Mouse (Mus musculus) lung, postnatal 0 days (tissue): Measurements from ENCODE around the gene Fsd2. TPM values are rescaled to one million over a fixed set of nuclear protein-coding genes. Genes with fewer than 3 reads are reported as not detected.
A peak's percentile ranks its signal among the peaks of the same experiment; 100 is the strongest.

Source experiments
- ATAC-seq: fragments of 200-750 bp; cut with Nextera tagmentation; 2 replicates; pipeline ENCODE4 v1.8.0; 2017; ENCODE audit warnings: moderate library complexity
- DNase-seq: peaks from one replicate; pipeline ENCODE4 v3.0.0-alpha.2; 2016; ENCODE audit warnings: low spot score
- H3K27ac ChIP-seq: fragments of 300-500 bp; sonication (generic); 2 replicates; pipeline ENCODE4 v1.5.1; 2014; ENCODE audit warnings: antibody characterized with exemption, mild to moderate bottlenecking, low read length, mixed read lengths
- H3K27me3 ChIP-seq: fragments of 300-500 bp; sonication (generic); replicated peaks from 2 replicates; pipeline ENCODE4 v1.6.1; 2014; ENCODE audit warnings: low read length, mixed read lengths; ENCODE audit not compliant: insufficient read depth
- H3K36me3 ChIP-seq: fragments of 300-500 bp; sonication (generic); 2 replicates; pipeline ENCODE4 v1.6.1; 2014; ENCODE audit warnings: low read length, mixed read lengths; ENCODE audit not compliant: insufficient read depth
- H3K4me1 ChIP-seq: fragments of 300-500 bp; sonication (generic); 2 replicates; pipeline ENCODE4 v1.6.1; 2014; ENCODE audit warnings: antibody characterized with exemption, low read depth, low read length, mixed read lengths; ENCODE audit not compliant: insufficient read depth
- H3K4me2 ChIP-seq: fragments of 300-500 bp; sonication (generic); replicated peaks from 2 replicates; pipeline ENCODE4 v1.6.1; 2014; ENCODE audit warnings: low read depth, mild to moderate bottlenecking, low read length, moderate library complexity, mixed read lengths
- H3K4me3 ChIP-seq: fragments of 300-500 bp; sonication (generic); 2 replicates; pipeline ENCODE4 v1.5.1; 2014; ENCODE audit warnings: low read depth, low read length
- H3K9ac ChIP-seq: fragments of 300-500 bp; sonication (generic); replicated peaks from 2 replicates; pipeline ENCODE4 v1.6.1; 2014; ENCODE audit warnings: low read depth, mild to moderate bottlenecking
- H3K9me3 ChIP-seq: fragments of 300-500 bp; sonication (generic); 2 replicates; pipeline ENCODE4 v1.6.1; 2016; ENCODE audit warnings: low read length, mixed read lengths
- CTCF ChIP-seq: IDR thresholded peaks from 2 replicates; pipeline ENCODE4 v1.5.1; 2016; ENCODE audit warnings: antibody characterized with exemption, mild to moderate bottlenecking
- EP300 ChIP-seq: IDR thresholded peaks from 2 replicates; pipeline ENCODE4 v1.6.1; 2016; ENCODE audit warnings: antibody characterized with exemption, mild to moderate bottlenecking, control low read depth
- WGBS: fragments of 180-500 bp; shearing (Covaris S2); extraction: QIAGEN DNeasy Blood & Tissue Kit; methylation state at CpG from one replicate; pipeline ENCODE4 v1.1.7; 2014; 5-methylcytosine and 5-hydroxymethylcytosine counted together
- polyA plus RNA-seq: library from polyadenylated mRNA; unstranded; fragments of >200 nt; fragmentation: Nextera tagmentation; extraction: Ambion mirVana; gene quantifications from 2 replicates; pipeline ENCODE4 v1.2.1, GENCODE M21; 2015

The Fsd2 gene
- polyA plus RNA-seq, 1 experiment from 2014 or later, result 1.0 TPM

DNA sequence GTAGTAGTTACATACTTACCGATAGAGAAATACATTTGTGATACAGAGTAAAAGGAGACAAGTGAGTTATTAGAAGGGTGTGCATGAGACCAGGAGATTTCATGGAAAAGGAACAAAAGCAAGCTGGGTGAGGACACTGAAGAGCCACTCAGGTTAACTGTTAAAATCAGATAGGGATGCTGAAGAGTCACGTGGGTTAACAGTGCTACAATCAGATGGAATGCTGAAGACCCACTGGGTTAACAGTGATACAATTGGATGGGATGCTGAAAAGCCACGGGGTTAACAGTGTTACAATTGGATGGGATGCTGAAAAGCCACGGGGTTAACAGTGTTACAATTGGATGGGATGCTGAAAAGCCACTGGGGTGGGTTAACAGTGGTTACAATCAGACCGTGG, 38.2 kb upstream of the Fsd2 start:
- no peak overlapping the region for H3K4me3 ChIP-seq
- no peak for ATAC-seq
- TF ChIP-seq EP300 (no peak), CTCF (no peak)
- no peak overlapping the region for H3K9ac ChIP-seq
- no peaks in the 10 kb centered on the region for H3K9me3 ChIP-seq
- no peaks in the 10 kb centered on the region; the same call in 1 of the 2 replicates for H3K4me1 ChIP-seq
- no peaks in the 10 kb centered on the region for H3K36me3 ChIP-seq
- WGBS, result 68% methylated on average over 5 of the region's 5 CpGs
- H3K27ac ChIP-seq, result no peak overlapping the region
- no peak overlapping the region for H3K4me2 ChIP-seq
- DNase-seq, result no peak
- H3K27me3 ChIP-seq, result no peaks in the 10 kb centered on the region

DNA sequence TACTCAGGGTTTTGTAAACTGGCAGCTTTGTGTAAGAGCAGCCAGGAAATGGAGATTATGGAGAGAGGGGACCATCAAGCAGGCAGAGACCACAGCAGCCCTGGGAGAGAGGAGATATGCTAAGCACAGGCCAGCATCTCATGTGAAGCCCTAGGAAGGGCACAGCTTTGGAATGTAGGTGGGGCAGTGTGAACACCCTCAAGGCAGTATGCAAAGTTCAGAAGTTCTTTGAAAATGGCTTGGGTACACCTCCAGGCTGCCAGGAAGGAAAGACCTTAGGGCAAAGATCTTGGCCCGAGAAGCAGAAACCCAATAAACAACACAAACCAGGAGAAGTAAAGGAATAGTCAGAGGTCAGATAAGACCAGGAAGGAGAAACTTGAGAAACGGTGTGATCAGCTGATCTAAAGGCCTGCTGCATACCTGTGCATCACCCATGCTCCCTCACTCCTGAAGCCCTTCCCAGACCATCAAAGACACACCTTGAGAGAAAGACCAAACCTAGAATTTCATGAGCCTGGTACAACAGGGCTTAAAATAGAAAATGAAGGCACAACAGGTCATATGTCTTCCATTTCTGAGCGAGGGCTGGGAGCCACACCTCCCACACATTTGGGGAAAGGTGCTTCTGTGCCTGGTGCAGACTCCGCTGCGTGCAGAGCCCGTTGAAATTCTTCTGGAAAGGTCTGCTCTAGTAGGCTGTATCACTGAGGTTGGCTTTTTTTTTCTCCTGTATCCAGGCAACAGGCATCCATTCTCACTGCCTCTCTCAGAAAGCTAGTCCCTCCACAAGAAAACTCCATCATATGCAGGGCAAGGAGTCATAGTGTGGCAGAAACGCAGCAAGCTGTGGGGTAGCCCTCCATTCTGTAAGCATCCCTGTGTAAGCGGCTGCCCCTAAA, 32.9 kb upstream of the Fsd2 start:
- WGBS, result 49% methylated on average over 8 of the region's 8 CpGs
- no peak overlapping the region for H3K4me3 ChIP-seq
- no peak overlapping the region for H3K4me2 ChIP-seq
- peaks cover 32% of the 10 kb centered on the region for H3K36me3 ChIP-seq
- DNase-seq (peak; percentile 43), ATAC-seq (peak; percentile 65)
- H3K9me3 ChIP-seq, result no peaks in the 10 kb centered on the region
- H3K9ac ChIP-seq, result no peak overlapping the region
- no peak for TF ChIP-seq CTCF
- TF ChIP-seq EP300, result no peak
- H3K27me3 ChIP-seq, result no peaks in the 10 kb centered on the region
- no peaks in the 10 kb centered on the region for H3K4me1 ChIP-seq
- no peak overlapping the region for H3K27ac ChIP-seq

GRCm38 (mm10) chr7:81597660-81598059, 30.9 kb upstream of the Fsd2 start:
- DNase-seq, result no peak

GRCm38 (mm10) chr7:81596086-81596485, 29.3 kb upstream of the Fsd2 start:
- WGBS, result 82% methylated on average over 6 of the region's 6 CpGs
- peaks cover 51% of the 10 kb centered on the region for H3K36me3 ChIP-seq

More at GRCm38 (mm10) chr7:81597660-81598059, 30.9 kb upstream of the Fsd2 start:
- no peaks in the 10 kb centered on the region for H3K9me3 ChIP-seq
- WGBS, result 100% methylated on average over 1 of the region's 1 CpGs
- no peak overlapping the region for H3K27ac ChIP-seq
- no peak for ATAC-seq
- peaks cover 36% of the 10 kb centered on the region for H3K36me3 ChIP-seq
- H3K4me2 ChIP-seq, result no peak overlapping the region
- no peaks in the 10 kb centered on the region for H3K27me3 ChIP-seq
- no peak overlapping the region for H3K9ac ChIP-seq
- TF ChIP-seq EP300, result no peak
- TF ChIP-seq CTCF, result no peak
- H3K4me1 ChIP-seq, result no peaks in the 10 kb centered on the region
- no peak overlapping the region for H3K4me3 ChIP-seq

GRCm38 (mm10) chr7:81595056-81595455, 28.3 kb upstream of the Fsd2 start:
- Histone ChIP-seq H3K4me2 (no peak overlapping the region), H3K27ac (no peak overlapping the region), H3K27me3 (no peaks in the 10 kb centered on the region), H3K36me3 (peaks cover 52% of the 10 kb centered on the region), H3K9ac (no peak overlapping the region), H3K9me3 (no peaks in the 10 kb centered on the region), H3K4me1 (no peaks in the 10 kb centered on the region), H3K4me3 (no peak overlapping the region)
- ATAC-seq (no peak), DNase-seq (no peak)
- WGBS, result 64% methylated on average over 5 of the region's 5 CpGs
- TF ChIP-seq CTCF, result no peak
- no peak for TF ChIP-seq EP300

More at GRCm38 (mm10) chr7:81596086-81596485, 29.3 kb upstream of the Fsd2 start:
- no peak for DNase-seq
- no peak overlapping the region for H3K4me2 ChIP-seq
- H3K27ac ChIP-seq, result no peak overlapping the region
- no peak overlapping the region for H3K9ac ChIP-seq
- no peaks in the 10 kb centered on the region for H3K27me3 ChIP-seq
- no peak for ATAC-seq
- H3K9me3 ChIP-seq, result no peaks in the 10 kb centered on the region
- no peak overlapping the region for H3K4me3 ChIP-seq
- no peak for TF ChIP-seq EP300
- TF ChIP-seq CTCF, result no peak
- H3K4me1 ChIP-seq, result no peaks in the 10 kb centered on the region

DNA sequence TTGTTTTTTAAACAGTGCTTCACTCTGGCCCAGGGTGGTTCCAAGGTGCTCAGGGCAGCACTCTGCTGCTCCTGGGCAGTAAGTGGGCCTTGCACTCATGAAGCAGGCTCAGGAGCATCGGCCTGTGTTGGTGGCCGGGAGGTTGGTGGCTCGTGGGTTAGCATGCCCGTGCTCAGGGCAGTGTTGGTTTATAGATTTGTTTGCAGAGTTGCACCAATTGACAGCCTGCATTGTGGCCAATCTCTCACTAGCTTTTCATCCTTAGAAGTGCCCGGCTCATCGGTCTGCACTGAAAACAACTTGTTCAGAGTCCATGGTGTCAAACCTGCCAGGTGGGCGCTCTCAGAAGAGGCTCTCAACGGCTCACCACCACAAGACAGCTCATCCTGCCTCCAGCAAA, 26.6 kb upstream of the Fsd2 start:
- 85% methylated on average over 8 of the region's 8 CpGs for WGBS
- Histone ChIP-seq H3K4me3 (no peak overlapping the region), H3K4me2 (no peak overlapping the region), H3K27ac (no peak overlapping the region), H3K27me3 (no peaks in the 10 kb centered on the region), H3K36me3 (peaks cover 52% of the 10 kb centered on the region), H3K9ac (no peak overlapping the region), H3K9me3 (no peaks in the 10 kb centered on the region), H3K4me1 (no peaks in the 10 kb centered on the region)
- DNase-seq (no peak), ATAC-seq (no peak)
- TF ChIP-seq EP300 (no peak), CTCF (no peak)
